Mouse (Mus musculus) right cerebral cortex, postnatal 4 days (tissue): ENCODE measurements around the gene Csnk1d.
A peak's percentile ranks its signal among the peaks of the same experiment; 100 is the strongest.

Experiments
- DNase-seq: peaks from one replicate; pipeline ENCODE4 v3.0.0-alpha.2; 2022

Gene Csnk1d

GRCm38 (mm10) chr11:120990951-120991526 lies at the start of gene Csnk1d:
Gene Csnk1d, minus strand, starts transcription at chr11:120991330.
- peak; percentile 100 for DNase-seq

- no peak for DNase-seq
Observed at GRCm38 (mm10) chr11:121039302-121039701, 48.2 kb upstream of the Csnk1d start, which contains the start of gene Cd7. Gene Cd7, minus strand, starts transcription at chr11:121039418.

- no peak for DNase-seq
Observed at GRCm38 (mm10) chr11:121038366-121039240, 47.5 kb upstream of the Csnk1d start.

- DNase-seq: no peak
Observed at GRCm38 (mm10) chr11:121033118-121033517, 42.0 kb upstream of the Csnk1d start.

- no peak for DNase-seq
Observed at GRCm38 (mm10) chr11:121027259-121027658, 36.1 kb upstream of the Csnk1d start.

DNA sequence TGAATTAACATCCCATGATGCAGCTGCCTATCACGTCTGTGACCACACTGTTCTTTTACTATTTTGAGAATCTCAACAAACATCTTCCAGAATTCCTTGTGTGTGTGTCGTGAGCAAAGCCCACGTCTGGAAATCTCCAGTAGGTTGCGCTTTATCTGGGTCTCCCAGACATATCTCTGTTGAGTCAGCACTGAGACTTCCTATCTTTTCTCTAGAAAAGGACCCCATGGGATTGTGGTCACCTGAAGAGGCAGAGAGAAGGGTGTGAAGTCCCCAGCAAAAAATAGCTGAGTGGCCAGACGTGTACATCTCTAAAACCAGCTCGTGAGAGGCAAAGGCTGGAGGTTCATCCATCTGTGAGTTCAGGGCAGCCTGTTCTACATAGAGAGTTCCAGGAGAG lies 33.0 kb upstream of the Csnk1d start:
- DNase-seq: no peak

DNA sequence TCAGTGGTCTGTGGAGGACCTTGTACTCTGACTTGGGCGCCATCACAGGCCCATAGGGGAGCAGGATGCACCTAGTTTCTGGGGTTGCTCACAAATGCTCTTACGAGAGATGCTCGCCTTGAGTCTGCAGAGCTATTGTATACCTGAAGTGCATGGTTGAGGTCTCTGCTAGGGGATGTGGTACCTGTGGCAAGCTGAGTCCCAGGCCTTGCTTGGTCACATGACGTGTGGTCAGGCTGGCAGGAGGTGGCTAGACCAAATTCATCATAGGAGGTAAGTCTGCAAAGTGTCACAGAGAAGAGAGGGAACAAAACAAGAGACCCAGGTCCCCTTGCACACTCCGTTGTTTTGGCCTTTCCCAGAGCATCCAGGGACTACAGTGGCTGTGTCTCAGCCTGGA lies 28.4 kb upstream of the Csnk1d start:
- no peak for DNase-seq

- peak; percentile 62 for DNase-seq
Observed at GRCm38 (mm10) chr11:121017703-121018102, 26.6 kb upstream of the Csnk1d start.

GRCm38 (mm10) chr11:121015472-121015871 lies 24.3 kb upstream of the Csnk1d start:
- DNase-seq: no peak

GRCm38 (mm10) chr11:121014896-121015300 lies 23.8 kb upstream of the Csnk1d start:
- peak; percentile 17 for DNase-seq

- no peak for DNase-seq
Observed at GRCm38 (mm10) chr11:121013656-121014055, 22.5 kb upstream of the Csnk1d start.

GRCm38 (mm10) chr11:121010044-121010755 lies 19.1 kb upstream of the Csnk1d start:
- no peak for DNase-seq

GRCm38 (mm10) chr11:121006184-121006583 lies 15.1 kb upstream of the Csnk1d start:
- DNase-seq: no peak

- no peak for DNase-seq
Observed at GRCm38 (mm10) chr11:121004281-121004680, 13.2 kb upstream of the Csnk1d start.

DNA sequence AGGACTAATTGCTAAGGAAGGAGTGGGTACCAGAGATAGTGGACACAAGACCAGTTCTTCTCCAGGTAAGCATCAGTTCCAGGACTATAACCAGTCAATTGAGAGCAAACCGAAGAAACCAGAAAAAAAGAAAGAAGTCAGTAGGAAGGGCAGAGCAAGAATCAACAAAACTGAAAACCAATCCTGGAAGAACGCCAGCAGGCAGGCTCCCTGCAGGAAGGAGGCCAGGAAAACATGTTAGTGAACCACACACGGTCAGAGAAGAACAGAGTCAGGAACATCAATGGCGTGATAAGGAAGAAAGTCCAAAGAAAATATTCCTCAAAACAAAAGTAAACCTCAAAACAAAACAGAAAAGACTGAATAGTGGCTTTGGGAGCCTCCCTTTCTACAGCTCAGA lies 10.8 kb upstream of the Csnk1d start:
- no peak for DNase-seq

DNA sequence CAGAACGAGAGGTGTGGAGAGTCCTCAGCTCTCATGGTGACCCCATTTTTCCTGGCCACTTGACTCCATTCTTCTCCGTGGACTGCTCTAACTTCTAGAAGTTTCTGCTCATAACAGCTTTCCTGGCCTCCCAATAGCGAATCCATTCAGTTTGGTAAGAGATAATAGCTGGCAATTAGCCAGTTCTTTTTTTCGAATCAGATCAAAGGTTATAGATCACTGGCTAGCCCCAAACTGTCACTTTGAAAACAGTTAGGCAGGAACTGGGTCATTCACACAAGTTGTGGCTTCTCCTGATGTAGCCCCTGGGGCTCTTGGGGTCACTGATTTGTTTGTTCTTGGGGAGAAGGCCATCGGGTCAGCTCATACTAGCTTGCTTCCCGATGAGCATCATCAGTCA lies 3.6 kb upstream of the Csnk1d start:
- no peak for DNase-seq

DNA sequence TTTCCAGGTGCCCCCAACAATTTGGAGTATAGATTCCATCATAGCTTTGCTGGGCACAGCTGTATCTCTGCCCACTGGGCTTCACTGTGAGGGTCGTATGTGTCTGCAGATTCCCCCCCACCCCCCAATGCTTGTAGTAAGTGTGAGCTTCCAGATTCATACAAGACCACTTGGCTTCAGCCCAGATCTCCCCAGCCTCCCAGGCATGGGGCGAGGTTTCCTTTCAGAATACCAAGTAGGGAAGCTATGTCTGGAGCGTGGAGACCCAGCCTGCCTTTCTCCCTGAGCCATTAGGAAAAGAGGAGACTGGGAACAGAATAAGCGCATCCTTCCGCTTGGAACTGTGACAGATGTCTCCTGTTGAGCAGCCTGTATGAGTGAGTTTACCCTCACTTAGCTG lies 2.5 kb upstream of the Csnk1d start:
- DNase-seq: peak; percentile 23

DNA sequence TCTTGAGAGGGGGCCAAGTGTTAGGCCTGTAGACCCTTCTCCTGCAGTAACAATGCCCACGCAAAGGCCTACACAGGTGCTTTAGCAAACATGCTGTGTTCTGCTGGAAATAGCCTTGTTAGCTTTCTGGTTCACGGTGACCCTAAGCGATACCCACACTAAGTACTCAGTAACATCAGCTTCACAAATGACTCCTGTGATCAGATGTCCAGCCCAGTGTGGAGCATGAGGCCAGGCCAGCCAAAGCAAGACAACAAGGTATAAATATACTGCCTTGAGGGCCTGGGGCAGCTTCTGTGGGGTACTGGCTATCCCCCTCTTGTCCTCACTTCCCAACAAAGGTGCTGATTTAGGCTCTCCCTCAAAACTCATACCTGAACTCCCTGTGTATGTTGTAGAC lies 1.9 kb upstream of the Csnk1d start:
- no peak for DNase-seq

GRCm38 (mm10) chr11:120991791-120992190 lies 661 bp upstream of the Csnk1d start:
- DNase-seq: no peak

DNA sequence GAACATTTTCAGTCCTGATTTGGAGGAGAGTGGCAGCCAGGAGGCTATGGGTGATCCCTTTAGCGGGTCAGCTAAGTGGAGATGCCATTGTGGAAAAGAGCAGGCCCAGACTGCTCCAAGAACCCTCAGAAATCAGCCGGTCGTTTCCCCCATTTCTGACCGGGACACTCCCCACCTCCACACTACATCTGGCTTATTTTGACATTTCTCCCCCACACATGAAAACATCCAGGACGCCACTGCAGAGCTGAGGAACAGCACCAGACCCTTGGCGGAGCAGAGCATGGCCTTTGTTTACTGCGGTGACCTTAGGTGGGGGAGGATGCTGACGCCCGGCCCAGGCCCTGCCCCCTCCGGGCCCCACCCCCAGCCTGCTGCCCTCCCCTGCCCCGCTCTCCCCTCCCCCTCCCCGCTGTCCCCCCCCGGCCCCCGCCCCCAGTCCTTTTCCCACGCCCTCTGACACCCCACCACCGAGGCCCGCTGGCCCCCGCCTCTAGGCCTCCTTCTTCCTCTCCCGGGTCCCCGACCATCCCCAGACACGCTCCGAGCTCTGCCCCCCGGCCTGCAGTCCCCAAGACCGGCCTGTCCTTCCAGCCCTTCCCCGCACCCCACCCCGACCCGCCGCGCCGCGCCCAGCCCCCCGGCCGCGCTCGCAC lies 876 bp downstream of the Csnk1d start:
- peak; percentile 42 for DNase-seq

GRCm38 (mm10) chr11:120989523-120989922 lies 1.6 kb downstream of the Csnk1d start:
- no peak for DNase-seq

- no peak for DNase-seq
Observed at GRCm38 (mm10) chr11:120988410-120988809, 2.7 kb downstream of the Csnk1d start.

DNA sequence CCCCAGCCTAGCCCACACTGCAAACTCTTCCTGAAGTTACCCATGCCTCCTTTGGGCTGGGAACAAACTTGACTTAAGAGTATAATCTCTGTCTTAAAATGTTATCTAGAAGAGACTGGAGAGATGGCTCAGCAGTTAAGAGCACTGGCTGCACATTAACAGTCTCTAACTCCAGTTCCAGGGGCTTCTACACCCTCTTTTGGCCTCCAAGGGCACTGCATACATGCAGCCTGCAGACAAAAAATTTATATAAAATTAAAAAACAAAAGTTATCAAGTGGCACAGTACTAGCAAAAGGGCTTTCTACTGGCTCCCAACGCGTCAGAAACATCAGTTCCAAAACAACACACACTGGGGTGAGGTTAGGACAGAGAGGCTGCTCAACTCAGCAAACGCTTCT lies 3.5 kb downstream of the Csnk1d start:
- no peak for DNase-seq
